Mouse (Mus musculus) c-Kit-negative CD71-positive TER-119-positive erythroid progenitor cells, embryonic 14.5 days (primary cell): Measurements from ENCODE around the gene Zdhhc3.

Source experiments
- DNase-seq: peaks from one replicate; pipeline ENCODE4 v3.0.0-alpha.2; 2013; ENCODE audit warnings: low read depth, low spot score

The Zdhhc3 gene

GRCm38 (mm10) chr9:123020995-123021631 lies 91.9 kb downstream of the Zdhhc3 start, which contains the start of gene Tmem42:
TSS of gene Tmem42 (plus strand) at chr9:123021326.
- DNase-seq: peak; percentile 67
